Mouse (Mus musculus) adrenal gland, postnatal 10 days (tissue): Measurements from ENCODE around the gene Blvrb. TPM values are rescaled to one million over a fixed set of nuclear protein-coding genes. Genes with fewer than 3 reads are reported as not detected.

Source experiments
- DNase-seq: peaks from one replicate; pipeline ENCODE4 v3.0.0; 2021; ENCODE audit warnings: mixed read lengths
- total RNA-seq, 2 experiments: library from RNA; stranded (reverse); gene quantifications; 2 replicates each; pipeline ENCODE4 v1.2.3; 2021

Gene Blvrb
- total RNA-seq, 2 experiments from 2014 or later, result 83.4 TPM

GRCm38 (mm10) chr7:27514961-27515360 lies 67.2 kb downstream of the Blvrb start:
- DNase-seq, result no peak

Other genes with a start within 250 kb of the Blvrb start
- gene Itpkc, start 219.3 kb upstream of the Blvrb start, total RNA-seq, result 10 to 100 TPM in 1 of 2 experiments, 1 to 10 TPM in 1; 9.6 to 10.5 TPM
- 10 to 100 TPM; 33.1 to 36.8 TPM for gene Coq8b, start 215.0 kb upstream of the Blvrb start, total RNA-seq
- gene Numbl, start 189.5 kb upstream of the Blvrb start, total RNA-seq, result 10 to 100 TPM; 11.3 to 13.6 TPM
- gene Ltbp4, start 110.3 kb upstream of the Blvrb start, total RNA-seq, result 100 to 1,000 TPM; 107 to 111 TPM
- gene Shkbp1, start 92.0 kb upstream of the Blvrb start, total RNA-seq, result 10 to 100 TPM; 19.6 to 22.9 TPM
- 1 to 10 TPM in 1 of 2 experiments, not detected in 1; 2.5 TPM for gene Gm20479, start 90.6 kb upstream of the Blvrb start, total RNA-seq
- gene Sptbn4, start 292 bp upstream of the Blvrb start, total RNA-seq, result under 1 TPM; 0.70 to 0.81 TPM
- gene Sertad3, start 25.8 kb downstream of the Blvrb start, total RNA-seq, result 10 to 100 TPM; 13.5 to 15.6 TPM
- gene Sertad1, start 38.9 kb downstream of the Blvrb start, total RNA-seq, result 10 to 100 TPM; 19.0 to 27.9 TPM
- 1 to 10 TPM; 3.3 to 5.1 TPM for gene Prx, start 51.3 kb downstream of the Blvrb start, total RNA-seq
- under 1 TPM; 0.24 to 0.67 TPM for gene Hipk4, start 75.3 kb downstream of the Blvrb start, total RNA-seq
- 10 to 100 TPM; 84.0 to 86.6 TPM for gene Pld3, start 105.2 kb downstream of the Blvrb start, total RNA-seq
- 10 to 100 TPM; 14.7 to 25.1 TPM for gene 2310022A10Rik, start 105.3 kb downstream of the Blvrb start, total RNA-seq
- gene Akt2, start 143.6 kb downstream of the Blvrb start, total RNA-seq, result 100 to 1,000 TPM; 237 to 317 TPM
- gene Ttc9b, start 205.9 kb downstream of the Blvrb start, total RNA-seq, result under 1 TPM; 0.51 to 0.88 TPM
- gene Map3k10, start 226.6 kb downstream of the Blvrb start, total RNA-seq, result 10 to 100 TPM; 25.9 to 26.6 TPM
- gene Zfp607b, start 241.4 kb downstream of the Blvrb start, total RNA-seq, result 1 to 10 TPM; 1.3 to 1.8 TPM